Mouse (Mus musculus) small intestine, adult 2 months (tissue): ENCODE results near the gene Ifna1.

ENCODE experiments used
- CTCF ChIP-seq: fragments of 200-500 bp; IDR thresholded peaks from 2 replicates; pipeline ENCODE4 v1.5.1; 2012; ENCODE audit warnings: low read depth, mild to moderate bottlenecking, control low read depth, inconsistent platforms, low read length, moderate library complexity, mixed read lengths; ENCODE audit not compliant: insufficient replicate concordance, insufficient read length; ENCODE audit errors: extremely low read depth
- POLR2A ChIP-seq: fragments of 200-500 bp; IDR thresholded peaks from 2 replicates; pipeline ENCODE4 v1.6.1; 2012; ENCODE audit warnings: low read depth, mild to moderate bottlenecking, control low read depth, inconsistent platforms, low read length, moderate library complexity

GRCm38 (mm10) chr4:88849698-88850097 is at the start of gene Ifna1:
- no peak for TF ChIP-seq CTCF
- no peak for TF ChIP-seq POLR2A
